Mouse (Mus musculus) 3T3-L1 (cell line): ENCODE data around the gene Gpcpd1.

Experiments
- DNase-seq: peaks from one replicate; pipeline ENCODE4 v3.0.0-alpha.2; 2015; ENCODE audit warnings: low read depth, low spot score

Gene Gpcpd1

GRCm38 (mm10) chr2:132517194-132517836 is 70.2 kb downstream of the Gpcpd1 start:
- no peak for DNase-seq

- peak; percentile 92 for DNase-seq
These were observed 71.1 kb downstream of the Gpcpd1 start for GRCm38 (mm10) chr2:132516130-132517030.

- no peak for DNase-seq
These were observed 71.9 kb downstream of the Gpcpd1 start for GRCm38 (mm10) chr2:132515607-132516006.

- DNase-seq, result no peak
These were observed 72.5 kb downstream of the Gpcpd1 start for GRCm38 (mm10) chr2:132515076-132515475.

GRCm38 (mm10) chr2:132514353-132514752 is 73.2 kb downstream of the Gpcpd1 start:
- DNase-seq, result no peak

GRCm38 (mm10) chr2:132513371-132514181 is 74.0 kb downstream of the Gpcpd1 start:
- DNase-seq, result no peak

GRCm38 (mm10) chr2:132512977-132513351 is 74.6 kb downstream of the Gpcpd1 start:
- DNase-seq, result no peak

GRCm38 (mm10) chr2:132512051-132512976 is 75.2 kb downstream of the Gpcpd1 start:
- DNase-seq, result no peak

GRCm38 (mm10) chr2:132511011-132511818 is 76.3 kb downstream of the Gpcpd1 start:
- no peak for DNase-seq

- DNase-seq, result no peak
These were observed 77.8 kb downstream of the Gpcpd1 start for GRCm38 (mm10) chr2:132509714-132510113.

GRCm38 (mm10) chr2:132509261-132509660 is 78.3 kb downstream of the Gpcpd1 start:
- no peak for DNase-seq

- DNase-seq, result peak; percentile 58
These were observed 80.0 kb downstream of the Gpcpd1 start for GRCm38 (mm10) chr2:132507521-132507920.

GRCm38 (mm10) chr2:132507091-132507490 is 80.4 kb downstream of the Gpcpd1 start:
- DNase-seq, result peak; percentile 77

- no peak for DNase-seq
These were observed 81.7 kb downstream of the Gpcpd1 start for GRCm38 (mm10) chr2:132505828-132506227.

GRCm38 (mm10) chr2:132498344-132498743 is 89.2 kb downstream of the Gpcpd1 start:
- no peak for DNase-seq

- DNase-seq, result peak; percentile 82
These were observed 90.0 kb downstream of the Gpcpd1 start for GRCm38 (mm10) chr2:132497412-132498135.

- DNase-seq, result no peak
These were observed 94.3 kb downstream of the Gpcpd1 start for GRCm38 (mm10) chr2:132493184-132493583.

GRCm38 (mm10) chr2:132485454-132485853 is 102.1 kb downstream of the Gpcpd1 start:
- peak; percentile 77 for DNase-seq

- DNase-seq, result peak; percentile 34
These were observed 106.0 kb downstream of the Gpcpd1 start for GRCm38 (mm10) chr2:132481547-132481946.
